Mouse (Mus musculus): Measurements from ENCODE around the gene C2cd2l. TPM values are rescaled to one million over a fixed set of nuclear protein-coding genes. Genes with fewer than 3 reads are reported as not detected.
"Not testable (repeated sequence)": the region's sequence is repeated elsewhere in the genome, so short reads cannot be mapped to it uniquely, and the experiment has no call there.

C2cd2l gene
- 27.3 and 30.6 TPM in 2 replicates for polyA plus RNA-seq (2015; fragmentation: Nextera tagmentation; extraction: Ambion mirVana)

GRCm38 (mm10) chr9:44319887-44320798 is at the start of gene C2cd2l:
TSS of gene C2cd2l (minus strand) at chr9:44320285.
- no peaks in the 10 kb centered on the region for H3K27me3 ChIP-seq (replicated peaks)
- peak within 1 kb of the TSS; percentile 89 for H3K9ac ChIP-seq
- H3K4me1 ChIP-seq = peaks cover 34% of the 10 kb centered on the region
- H3K9me3 ChIP-seq = no peaks in the 10 kb centered on the region
- H3K4me2 ChIP-seq = peak within 1 kb of the TSS; percentile 97
- WGBS = 0% methylated on average over 65 of the region's 67 CpGs
- H3K4me3 ChIP-seq = peak within 1 kb of the TSS; percentile 88
- ATAC-seq (replicated peaks) = peak; percentile 98
- peaks cover 8% of the 10 kb centered on the region; the same call in 1 of the 2 replicates for H3K36me3 ChIP-seq (replicated peaks)
- H3K27ac ChIP-seq = peak within 1 kb of the TSS; percentile 85

GRCm38 (mm10) chr9:44364480-44364879 is 44.4 kb upstream of the C2cd2l start:
- Histone ChIP-seq H3K27me3 (replicated peaks) (no peaks in the 10 kb centered on the region), H3K4me3 (no peak overlapping the region), H3K4me1 (peaks cover 8% of the 10 kb centered on the region), H3K4me2 (no peak overlapping the region), H3K27ac (no peak overlapping the region), H3K9ac (no peak overlapping the region), H3K36me3 (replicated peaks) (no peaks in the 10 kb centered on the region), H3K9me3 (no peaks in the 10 kb centered on the region)
- WGBS = 64% methylated on average over 3 of the region's 3 CpGs
- ATAC-seq (replicated peaks) = no peak

- peak overlapping the region; percentile 36; the same call in 1 of the 2 replicates for H3K9ac ChIP-seq
- H3K4me3 ChIP-seq = peak overlapping the region; percentile 99
- H3K9me3 ChIP-seq; H3K4me1 ChIP-seq; H3K27me3 ChIP-seq (replicated peaks): not testable (repeated sequence)
- H3K4me2 ChIP-seq = peak overlapping the region; percentile 82
- peaks cover 12% of the 10 kb centered on the region for H3K36me3 ChIP-seq (replicated peaks)
- H3K27ac ChIP-seq = peak overlapping the region; percentile 87
- peak; percentile 53 for ATAC-seq (replicated peaks)
- WGBS = 42% methylated on average over 4 of the region's 4 CpGs
These were observed 41.8 kb upstream of the C2cd2l start for GRCm38 (mm10) chr9:44361931-44362330.

- ATAC-seq (replicated peaks) = peak; percentile 91
- no peaks in the 10 kb centered on the region for H3K27me3 ChIP-seq (replicated peaks)
- peak within 1 kb of the TSS; percentile 82 for H3K4me2 ChIP-seq
- WGBS = under 1% methylated on average over 44 of the region's 44 CpGs
- peak within 1 kb of the TSS; percentile 87 for H3K27ac ChIP-seq
- H3K9ac ChIP-seq = peak within 1 kb of the TSS; percentile 90
- no peaks in the 10 kb centered on the region for H3K9me3 ChIP-seq
- H3K36me3 ChIP-seq (replicated peaks) = peaks cover 18% of the 10 kb centered on the region
- peaks cover 10% of the 10 kb centered on the region for H3K4me1 ChIP-seq
- H3K4me3 ChIP-seq = peak within 1 kb of the TSS; percentile 99
These were observed 41.3 kb upstream of the C2cd2l start, which contains the start of gene Vps11 for GRCm38 (mm10) chr9:44361190-44361917. TSS of gene Vps11 (minus strand) at chr9:44361670.

GRCm38 (mm10) chr9:44357207-44357606 is 37.1 kb upstream of the C2cd2l start:
- H3K27ac ChIP-seq = no peak overlapping the region
- ATAC-seq (replicated peaks) = no peak
- 77% methylated on average over 4 of the region's 4 CpGs for WGBS
- no peak overlapping the region for H3K4me3 ChIP-seq
- H3K36me3 ChIP-seq (replicated peaks) = peaks cover 59% of the 10 kb centered on the region
- H3K4me2 ChIP-seq = no peak overlapping the region
- H3K4me1 ChIP-seq = peaks cover 10% of the 10 kb centered on the region
- no peaks in the 10 kb centered on the region for H3K27me3 ChIP-seq (replicated peaks)
- no peak overlapping the region for H3K9ac ChIP-seq
- no peaks in the 10 kb centered on the region for H3K9me3 ChIP-seq

- no peak overlapping the region for H3K4me3 ChIP-seq
- H3K9me3 ChIP-seq = no peaks in the 10 kb centered on the region
- no peak overlapping the region for H3K4me2 ChIP-seq
- 97% methylated on average over 6 of the region's 6 CpGs for WGBS
- peaks cover 2% of the 10 kb centered on the region; the same call in 1 of the 2 replicates for H3K4me1 ChIP-seq
- no peak for ATAC-seq (replicated peaks)
- no peak overlapping the region for H3K9ac ChIP-seq
- no peak overlapping the region for H3K27ac ChIP-seq
- no peaks in the 10 kb centered on the region for H3K27me3 ChIP-seq (replicated peaks)
- H3K36me3 ChIP-seq (replicated peaks) = peaks cover 82% of the 10 kb centered on the region
These were observed 33.1 kb upstream of the C2cd2l start for GRCm38 (mm10) chr9:44353142-44353541.

- H3K27me3 ChIP-seq (replicated peaks) = no peaks in the 10 kb centered on the region
- WGBS = 94% methylated on average over 10 of the region's 10 CpGs
- H3K9ac ChIP-seq = no peak overlapping the region
- H3K4me1 ChIP-seq = peaks cover 2% of the 10 kb centered on the region; the same call in 1 of the 2 replicates
- H3K9me3 ChIP-seq = no peaks in the 10 kb centered on the region
- ATAC-seq (replicated peaks) = no peak
- H3K4me2 ChIP-seq = no peak overlapping the region
- no peak overlapping the region for H3K4me3 ChIP-seq
- H3K36me3 ChIP-seq (replicated peaks) = peaks cover 87% of the 10 kb centered on the region
- H3K27ac ChIP-seq = no peak overlapping the region
These were observed 32.3 kb upstream of the C2cd2l start for GRCm38 (mm10) chr9:44352337-44352736.

GRCm38 (mm10) chr9:44351396-44351795 is 31.3 kb upstream of the C2cd2l start:
- H3K9me3 ChIP-seq = no peaks in the 10 kb centered on the region
- no peaks in the 10 kb centered on the region for H3K27me3 ChIP-seq (replicated peaks)
- H3K9ac ChIP-seq = no peak overlapping the region
- no peak overlapping the region for H3K4me3 ChIP-seq
- H3K27ac ChIP-seq = no peak overlapping the region
- H3K4me1 ChIP-seq = no peaks in the 10 kb centered on the region
- ATAC-seq (replicated peaks) = no peak
- H3K4me2 ChIP-seq = no peak overlapping the region
- WGBS = 93% methylated on average over 4 of the region's 4 CpGs
- H3K36me3 ChIP-seq (replicated peaks) = peaks cover 89% of the 10 kb centered on the region

- Histone ChIP-seq H3K4me3 (no peak overlapping the region), H3K27ac (no peak overlapping the region)
These were observed 28.5 kb upstream of the C2cd2l start for GRCm38 (mm10) chr9:44348546-44348945.

GRCm38 (mm10) chr9:44347621-44348020 is 27.5 kb upstream of the C2cd2l start:
- 95% methylated on average over 4 of the region's 4 CpGs for WGBS
- no peak for ATAC-seq (replicated peaks)
- Histone ChIP-seq H3K36me3 (replicated peaks) (peaks cover 53% of the 10 kb centered on the region), H3K9ac (no peak overlapping the region), H3K4me3 (no peak overlapping the region), H3K4me1 (peaks cover 8% of the 10 kb centered on the region), H3K4me2 (no peak overlapping the region), H3K27me3 (replicated peaks) (no peaks in the 10 kb centered on the region), H3K9me3 (no peaks in the 10 kb centered on the region), H3K27ac (no peak overlapping the region)

More at GRCm38 (mm10) chr9:44348546-44348945, 28.5 kb upstream of the C2cd2l start:
- no peak overlapping the region for H3K9ac ChIP-seq
- no peak overlapping the region for H3K4me2 ChIP-seq
- H3K27me3 ChIP-seq (replicated peaks) = no peaks in the 10 kb centered on the region
- no peaks in the 10 kb centered on the region for H3K9me3 ChIP-seq
- H3K4me1 ChIP-seq = no peaks in the 10 kb centered on the region
- peaks cover 62% of the 10 kb centered on the region for H3K36me3 ChIP-seq (replicated peaks)
- ATAC-seq (replicated peaks) = no peak
- WGBS = 97% methylated on average over 4 of the region's 4 CpGs

GRCm38 (mm10) chr9:44347166-44347565 is 27.1 kb upstream of the C2cd2l start:
- Histone ChIP-seq H3K4me2 (no peak overlapping the region), H3K4me3 (no peak overlapping the region), H3K27ac (no peak overlapping the region), H3K36me3 (replicated peaks) (peaks cover 48% of the 10 kb centered on the region), H3K9me3 (no peaks in the 10 kb centered on the region), H3K27me3 (replicated peaks) (no peaks in the 10 kb centered on the region), H3K9ac (no peak overlapping the region), H3K4me1 (peaks cover 10% of the 10 kb centered on the region)
- no peak for ATAC-seq (replicated peaks)
- WGBS = 91% methylated on average over 9 of the region's 9 CpGs

All from midbrain, embryonic 15.5 days (tissue).